ENCODE assay signal across 10 mouse cellular contexts in genomic region chr6:145779383-145779782, GRCm38 (mm10). TPM values are rescaled to one million over a fixed set of nuclear protein-coding genes. Genes with fewer than 3 reads are reported as not detected.
A peak's percentile ranks its signal among the peaks of the same experiment; 100 is the strongest.
DNase-seq lines count a peak whose midpoint lies in the region; ATAC-seq and TF ChIP-seq lines count a peak whose summit lies in the region.
"Had no signal": no experiment of that assay in that cellular context is flagged by ENCODE, and none has a peak within 500 bp of the region (broad histone marks: within the 10 kb centered on the region; RNA-seq: fewer than 3 reads in every experiment).

No protein-coding gene starts in this region.

- no peak overlapping the region for H3K4me2 ChIP-seq in forebrain, embryonic 12.5 days
- no peak overlapping the region for H3K4me2 ChIP-seq in forebrain, embryonic 16.5 days (ENCODE audit: low read length)
- H3K4me2 ChIP-seq: neural tube, embryonic 15.5 days had no signal

- H3K9me3 ChIP-seq in forebrain, embryonic 12.5 days = no peaks in the 10 kb centered on the region
- no peaks in the 10 kb centered on the region for H3K9me3 ChIP-seq in forebrain, embryonic 16.5 days (ENCODE audit: control insufficient read depth, low read length)
- H3K9me3 ChIP-seq: neural tube, embryonic 15.5 days had no signal

- peaks cover 4% of the 10 kb centered on the region; the same call in 1 of the 2 replicates for H3K4me1 ChIP-seq in forebrain, embryonic 12.5 days
- H3K4me1 ChIP-seq in forebrain, embryonic 16.5 days (replicated peaks; ENCODE audit: control insufficient read depth, insufficient read depth, low read length) = 0 out of 2 replicates have a peak, but pooled peaks cover 3% of the 10 kb centered on the region
- peaks cover 17% of the 10 kb centered on the region for H3K4me1 ChIP-seq in lung, adult 2 months (ENCODE audit: control insufficient read depth, insufficient read depth, low read length)

- 0 out of 2 replicates have a peak, but pooled peaks have one; percentile 11 for TF ChIP-seq POLR2A in lung, adult 2 months (IDR thresholded peaks at IDR 0.05; ENCODE audit: borderline replicate concordance, extremely low read depth, low read depth, low read length)

- ATAC-seq in forebrain, embryonic 12.5 days (ENCODE audit: low FRiP score) = peak; percentile 60; the same call in 1 of the 2 replicates
- ATAC-seq in forebrain, embryonic 16.5 days = no peak

- H3K9ac ChIP-seq in forebrain, embryonic 12.5 days = no peak overlapping the region
- no peak overlapping the region for H3K9ac ChIP-seq in forebrain, embryonic 16.5 days (replicated peaks; ENCODE audit: low read depth, low read length)
- H3K9ac ChIP-seq: neural tube, embryonic 15.5 days had no signal

- no peaks in the 10 kb centered on the region for H3K27me3 ChIP-seq in forebrain, embryonic 12.5 days
- H3K27me3 ChIP-seq in forebrain, embryonic 16.5 days (replicated peaks; ENCODE audit: control insufficient read depth, insufficient read depth, low read length) = no peaks in the 10 kb centered on the region
- H3K27me3 ChIP-seq: neural tube, embryonic 15.5 days had no signal

- WGBS in forebrain, embryonic 12.5 days = 12% methylated on average over 6 of the region's 6 CpGs
- whole genome bisulfite sequencing in forebrain, embryonic 16.5 days = 12% methylated on average over 6 of the region's 6 CpGs
- 30% methylated on average over 6 of the region's 6 CpGs for WGBS in lung, adult 2 months

- no peak for TF ChIP-seq CTCF in lung, adult 2 months (IDR thresholded peaks at IDR 0.05; ENCODE audit: insufficient read depth, low read length)

- peak; percentile 41 for DNase-seq in retina, postnatal 1 day
- no peak for DNase-seq in retina, embryonic 14.5 days (ENCODE audit: low spot score)
- DNase-seq in lung, adult 2 months = no peak
- DNase-seq in spleen, postnatal 4 days (ENCODE audit: low spot score in 2 of 2) = no peak
- DNase-seq in gastrocnemius, adult 8-10 months (ENCODE audit: low spot score in 2 of 2) = no peak
- no peak for DNase-seq in frontal cortex, postnatal 25 days (ENCODE audit: low spot score in 2 of 2)
- DNase-seq: gastrocnemius, postnatal 14 days had no signal

- no peaks in the 10 kb centered on the region for H3K36me3 ChIP-seq in forebrain, embryonic 12.5 days (replicated peaks)
- no peaks in the 10 kb centered on the region for H3K36me3 ChIP-seq in forebrain, embryonic 16.5 days (ENCODE audit: control insufficient read depth, insufficient read depth)
- H3K36me3 ChIP-seq: neural tube, embryonic 15.5 days had no signal

- no peak overlapping the region for H3K27ac ChIP-seq in forebrain, embryonic 12.5 days
- H3K27ac ChIP-seq in forebrain, embryonic 16.5 days (ENCODE audit: low read length) = no peak overlapping the region
- H3K27ac ChIP-seq: neural tube, embryonic 15.5 days had no signal

- H3K4me3 ChIP-seq in forebrain, embryonic 12.5 days (replicated peaks) = no peak overlapping the region
- no peak overlapping the region for H3K4me3 ChIP-seq in forebrain, embryonic 16.5 days (replicated peaks; ENCODE audit: low read length)
- H3K4me3 ChIP-seq in lung, adult 2 months (replicated peaks; ENCODE audit: extremely low read depth, low read depth, low read length) = no peak overlapping the region
- H3K4me3 ChIP-seq: neural tube, embryonic 15.5 days had no signal

RNA-seq across cellular contexts. Expression of gene Rassf8, which starts 32.8 kb away (rescaled TPM):
- polyA plus RNA-seq in forebrain, embryonic 12.5 days (2016; fragmentation: Nextera tagmentation; extraction: Ambion mirVana) = 3.1 and 3.6 TPM in 2 replicates
- polyA plus RNA-seq in forebrain, embryonic 16.5 days (2015; fragmentation: Nextera tagmentation; extraction: Ambion mirVana) = 3.4 and 4.0 TPM in 2 replicates
- polyA plus RNA-seq in lung, adult 2 months (2012; rRNA removed) = 23.0 and 34.2 TPM in 2 replicates
- total RNA-seq in gastrocnemius, adult 8-10 months (2022) = 10 to 100 TPM; 24.1 to 34.3 (median 26.5) TPM
